Mouse (Mus musculus) heart, postnatal 0 days (tissue): Measurements from ENCODE around the gene Rnf10.
A peak's percentile ranks its signal among the peaks of the same experiment; 100 is the strongest.

Experiments used
- CTCF ChIP-seq: IDR thresholded peaks from 2 replicates; pipeline ENCODE4 v1.5.1; 2016; ENCODE audit warnings: antibody characterized with exemption, control low read depth, low read depth
- EP300 ChIP-seq: IDR thresholded peaks from 2 replicates; pipeline ENCODE4 v1.6.1; 2016; ENCODE audit warnings: antibody characterized with exemption, low read depth

GRCm38 (mm10) chr5:115300035-115300744 lies 27.5 kb upstream of the Rnf10 start:
- peak; percentile 44; the same call in 1 of the 2 replicates for TF ChIP-seq CTCF
- no peak for TF ChIP-seq EP300
